Mouse (Mus musculus) limb, embryonic 14.5 days (tissue): Measurements from ENCODE around the gene Tnfrsf9. TPM values are rescaled to one million over a fixed set of nuclear protein-coding genes. Genes with fewer than 3 reads are reported as not detected.
A peak's percentile ranks its signal among the peaks of the same experiment; 100 is the strongest.
"Not testable (repeated sequence)": the region's sequence is repeated elsewhere in the genome, so short reads cannot be mapped to it uniquely, and the experiment has no call there.

Source experiments
- ATAC-seq: fragments of 200-750 bp; cut with Nextera tagmentation; 2 replicates; pipeline ENCODE4 v1.8.0; 2017; ENCODE audit warnings: low read depth, moderate number of reproducible peaks, moderate TSS enrichment; ENCODE audit not compliant: low FRiP score
- DNase-seq: peaks from one replicate; pipeline ENCODE4 v3.0.0-alpha.2; 2015; ENCODE audit warnings: low spot score
- H3K27ac ChIP-seq: fragments of 300-500 bp; sonication (generic); replicated peaks from 2 replicates; pipeline ENCODE4 v1.5.1; 2014; ENCODE audit warnings: low read depth, mild to moderate bottlenecking, low read length, moderate library complexity, mixed read lengths
- H3K27me3 ChIP-seq: fragments of 300-500 bp; sonication (generic); 2 replicates; pipeline ENCODE4 v1.6.1; 2014; ENCODE audit warnings: low read length, mixed read lengths; ENCODE audit not compliant: control insufficient read depth, insufficient read depth
- H3K36me3 ChIP-seq: fragments of 300-500 bp; sonication (generic); 2 replicates; pipeline ENCODE4 v1.6.1; 2014; ENCODE audit warnings: mild to moderate bottlenecking, low read length, moderate library complexity, mixed read lengths; ENCODE audit not compliant: control insufficient read depth, insufficient read depth
- H3K4me1 ChIP-seq: fragments of 300-500 bp; sonication (generic); 2 replicates; pipeline ENCODE4 v1.6.1; 2014; ENCODE audit warnings: antibody characterized with exemption, low read length, mixed read lengths; ENCODE audit not compliant: control insufficient read depth, insufficient read depth
- H3K4me2 ChIP-seq: fragments of 300-500 bp; sonication (generic); replicated peaks from 2 replicates; pipeline ENCODE4 v1.6.1; 2014; ENCODE audit warnings: low read depth, mild to moderate bottlenecking, low read length, moderate library complexity; ENCODE audit not compliant: severe bottlenecking
- H3K4me3 ChIP-seq: fragments of 300-500 bp; sonication (generic); replicated peaks from 2 replicates; pipeline ENCODE4 v1.5.1; 2014; ENCODE audit warnings: low read length
- H3K9ac ChIP-seq: fragments of 300-500 bp; sonication (generic); 2 replicates; pipeline ENCODE4 v1.6.1; 2014; ENCODE audit warnings: mild to moderate bottlenecking, low read depth, low read length, moderate library complexity; ENCODE audit not compliant: severe bottlenecking
- H3K9me3 ChIP-seq: fragments of 300-500 bp; sonication (generic); 2 replicates; pipeline ENCODE4 v1.6.1; 2016; ENCODE audit warnings: low read length; ENCODE audit not compliant: control insufficient read depth
- POLR2A ChIP-seq: fragments of 200-500 bp; IDR thresholded peaks from 2 replicates; pipeline ENCODE4 v1.8.0; 2012; ENCODE audit warnings: inconsistent platforms, mild to moderate bottlenecking, moderate library complexity, borderline replicate concordance; ENCODE audit not compliant: insufficient read depth, insufficient read length; ENCODE audit errors: extremely low read depth
- WGBS: fragments of 180-500 bp; shearing (Covaris S2); extraction: QIAGEN DNeasy Blood & Tissue Kit; methylation state at CpG from one replicate; pipeline ENCODE4 v1.1.7; 2014; 5-methylcytosine and 5-hydroxymethylcytosine counted together
- polyA plus RNA-seq, 2 experiments: library from polyadenylated mRNA; depleted of rRNA in 1 of 2; stranded (reverse) in 1 of 2; unstranded in 1 of 2; fragments of >200 nt; fragmentation: Nextera tagmentation in 1 of 2; extraction: Ambion mirVana in 1 of 2; gene quantifications; 2 replicates each; pipeline versions ENCODE4 v1.2.1 to v1.2.3; 2012 to 2014

The Tnfrsf9 gene
- polyA plus RNA-seq, 2 experiments: 0.08 to 0.80 TPM

GRCm38 (mm10) chr4:150872681-150873080, 41.7 kb upstream of the Tnfrsf9 start:
- DNase-seq: no peak
- Histone ChIP-seq H3K4me2 (no peak overlapping the region), H3K36me3 (peaks cover 8% of the 10 kb centered on the region), H3K4me1 (peaks cover 23% of the 10 kb centered on the region), H3K9me3 (no peaks in the 10 kb centered on the region), H3K27ac (peak overlapping the region; percentile 70; the same call in 1 of the 2 replicates), H3K27me3 (no peaks in the 10 kb centered on the region), H3K4me3 (no peak overlapping the region), H3K9ac (peak overlapping the region; percentile 31; the same call in 1 of the 2 replicates)
- no peak for ATAC-seq
- TF ChIP-seq POLR2A: no peak
- WGBS: 66% methylated on average over 8 of the region's 8 CpGs

- not testable (repeated sequence) for H3K36me3 ChIP-seq
- peaks cover 13% of the 10 kb centered on the region for H3K9me3 ChIP-seq
Measured at GRCm38 (mm10) chr4:150874416-150874815, 39.9 kb upstream of the Tnfrsf9 start.

GRCm38 (mm10) chr4:150875393-150875792, 39.0 kb upstream of the Tnfrsf9 start:
- H3K9ac ChIP-seq: no peak overlapping the region
- peaks cover 23% of the 10 kb centered on the region for H3K9me3 ChIP-seq
- WGBS: 82% methylated on average over 10 of the region's 10 CpGs
- DNase-seq (no peak), ATAC-seq (no peak)
- H3K36me3 ChIP-seq: no peaks in the 10 kb centered on the region
- peaks cover 22% of the 10 kb centered on the region for H3K4me1 ChIP-seq
- no peak overlapping the region for H3K4me2 ChIP-seq
- TF ChIP-seq POLR2A: no peak
- no peak overlapping the region for H3K4me3 ChIP-seq
- no peaks in the 10 kb centered on the region for H3K27me3 ChIP-seq
- no peak overlapping the region for H3K27ac ChIP-seq

More at GRCm38 (mm10) chr4:150874416-150874815, 39.9 kb upstream of the Tnfrsf9 start:
- not testable (repeated sequence) for ATAC-seq, H3K4me3 ChIP-seq, H3K27me3 ChIP-seq, H3K9ac ChIP-seq, H3K27ac ChIP-seq, DNase-seq, H3K4me2 ChIP-seq
- peaks cover 23% of the 10 kb centered on the region for H3K4me1 ChIP-seq
- 62% methylated on average over 4 of the region's 4 CpGs for WGBS

DNA sequence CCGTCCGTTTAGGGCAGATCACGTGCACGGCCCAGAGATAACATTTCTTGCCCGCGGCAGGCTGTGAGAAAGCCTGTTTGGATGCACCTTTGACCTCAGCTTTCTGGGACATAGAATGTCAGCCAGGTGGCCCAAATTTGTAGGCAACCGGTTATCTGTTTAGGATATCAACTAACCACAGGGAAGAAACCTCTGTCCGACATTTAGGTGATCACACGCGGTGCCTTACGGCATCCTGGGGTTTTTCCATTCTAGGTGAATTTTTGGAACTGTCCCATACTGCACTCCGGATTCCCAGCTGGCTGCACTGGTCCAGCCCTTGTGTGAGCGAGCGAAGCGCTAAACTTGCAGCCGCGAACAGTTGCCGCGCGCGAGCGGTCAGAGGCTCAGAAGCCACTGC, 34.7 kb upstream of the Tnfrsf9 start:
- H3K4me3 ChIP-seq: no peak overlapping the region
- TF ChIP-seq POLR2A: no peak
- no peak overlapping the region for H3K4me2 ChIP-seq
- peaks cover 28% of the 10 kb centered on the region for H3K9me3 ChIP-seq
- ATAC-seq (no peak), DNase-seq (no peak)
- WGBS: 95% methylated on average over 22 of the region's 22 CpGs
- H3K4me1 ChIP-seq: no peaks in the 10 kb centered on the region
- H3K9ac ChIP-seq: no peak overlapping the region
- H3K27ac ChIP-seq: no peak overlapping the region
- no peaks in the 10 kb centered on the region for H3K36me3 ChIP-seq
- no peaks in the 10 kb centered on the region for H3K27me3 ChIP-seq

DNA sequence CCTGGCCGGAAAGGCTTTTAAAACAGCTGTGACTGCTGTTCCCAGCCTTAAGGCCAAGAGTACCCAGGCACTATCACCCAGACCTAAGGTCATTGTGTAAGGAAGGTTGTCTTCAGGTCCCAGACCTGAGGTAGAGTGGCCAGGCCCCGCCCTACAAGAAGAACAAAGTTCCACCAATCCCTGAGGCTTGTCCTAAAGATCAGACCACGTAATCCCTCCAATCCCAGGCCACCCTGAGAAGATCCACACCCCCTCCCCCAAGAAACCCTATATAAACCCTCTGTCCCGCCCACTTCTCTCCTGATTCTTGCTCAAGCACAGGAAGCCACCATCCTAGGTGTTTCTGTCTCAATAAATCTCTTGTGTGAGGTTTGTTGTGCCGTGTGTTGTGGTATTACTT, 34.0 kb upstream of the Tnfrsf9 start:
- no peaks in the 10 kb centered on the region for H3K27me3 ChIP-seq
- H3K4me1 ChIP-seq: no peaks in the 10 kb centered on the region
- no peak for TF ChIP-seq POLR2A
- 90% methylated on average over 5 of the region's 5 CpGs for WGBS
- peaks cover 28% of the 10 kb centered on the region for H3K9me3 ChIP-seq
- no peak overlapping the region for H3K9ac ChIP-seq
- H3K27ac ChIP-seq: no peak overlapping the region
- no peak overlapping the region for H3K4me2 ChIP-seq
- H3K4me3 ChIP-seq: no peak overlapping the region
- DNase-seq: no peak
- ATAC-seq: no peak
- no peaks in the 10 kb centered on the region for H3K36me3 ChIP-seq

DNA sequence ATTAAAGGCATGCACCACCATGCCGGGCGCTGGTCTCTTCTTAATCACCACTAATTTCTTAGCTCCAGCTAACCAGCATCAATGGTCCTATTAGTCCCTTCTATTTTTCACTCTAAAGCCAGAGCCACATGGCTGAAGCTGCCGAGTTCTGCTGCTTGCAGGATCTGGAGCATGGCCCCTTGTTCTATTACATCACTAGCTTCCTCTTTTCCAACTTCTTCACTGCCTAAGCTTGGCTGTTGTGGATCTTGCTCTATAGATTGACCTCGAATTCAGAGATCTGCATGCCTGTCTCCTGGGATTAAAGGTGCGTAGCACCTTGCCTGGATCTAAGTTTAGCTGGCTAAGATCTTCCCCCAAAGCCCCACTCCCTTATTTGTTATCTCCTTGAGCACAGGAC, 31.7 kb upstream of the Tnfrsf9 start:
- H3K4me1 ChIP-seq: no peaks in the 10 kb centered on the region
- H3K9ac ChIP-seq: no peak overlapping the region
- no peaks in the 10 kb centered on the region for H3K27me3 ChIP-seq
- 87% methylated on average over 5 of the region's 5 CpGs for WGBS
- H3K4me2 ChIP-seq: no peak overlapping the region
- ATAC-seq: no peak
- no peak for TF ChIP-seq POLR2A
- no peak overlapping the region for H3K27ac ChIP-seq
- no peaks in the 10 kb centered on the region for H3K36me3 ChIP-seq
- peaks cover 28% of the 10 kb centered on the region for H3K9me3 ChIP-seq
- H3K4me3 ChIP-seq: no peak overlapping the region
- DNase-seq: no peak
